Mouse (Mus musculus) heart, adult 18-20 months (tissue): ENCODE measurements around the gene Sirt6. TPM values are rescaled to one million over a fixed set of nuclear protein-coding genes. Genes with fewer than 3 reads are reported as not detected.
A peak's percentile ranks its signal among the peaks of the same experiment; 100 is the strongest.
"Not testable (repeated sequence)": the region's sequence is repeated elsewhere in the genome, so short reads cannot be mapped to it uniquely, and the experiment has no call there.

ENCODE experiments used
- DNase-seq, 2 experiments: peaks; one replicate each; pipeline ENCODE4 v3.0.0; 2021 to 2022; ENCODE audit warnings: mixed read lengths in 1 of 2
- long read RNA-seq, 2 experiments: library from polyadenylated mRNA; stranded (forward); transcript quantifications; one replicate each; pipeline ENCODE4 v2.0.0; 2021
- total RNA-seq, 2 experiments: library from RNA; stranded (reverse); gene quantifications; 2 replicates each; pipeline ENCODE4 v1.2.3; 2021

The Sirt6 gene
- 1 to 10 TPM; 5.6 to 6.3 TPM for total RNA-seq
- long read RNA-seq, experiment 1, partial matches to known transcripts = 1 of 5 reads
- long read RNA-seq, experiment 1, other reads (novel, unspliced or antisense) = 3 of 5 reads
- long read RNA-seq, experiment 2, partial matches to known transcripts = 3 of 6 reads
- long read RNA-seq, experiment 2, other reads (novel, unspliced or antisense) = 1 of 6 reads

DNA sequence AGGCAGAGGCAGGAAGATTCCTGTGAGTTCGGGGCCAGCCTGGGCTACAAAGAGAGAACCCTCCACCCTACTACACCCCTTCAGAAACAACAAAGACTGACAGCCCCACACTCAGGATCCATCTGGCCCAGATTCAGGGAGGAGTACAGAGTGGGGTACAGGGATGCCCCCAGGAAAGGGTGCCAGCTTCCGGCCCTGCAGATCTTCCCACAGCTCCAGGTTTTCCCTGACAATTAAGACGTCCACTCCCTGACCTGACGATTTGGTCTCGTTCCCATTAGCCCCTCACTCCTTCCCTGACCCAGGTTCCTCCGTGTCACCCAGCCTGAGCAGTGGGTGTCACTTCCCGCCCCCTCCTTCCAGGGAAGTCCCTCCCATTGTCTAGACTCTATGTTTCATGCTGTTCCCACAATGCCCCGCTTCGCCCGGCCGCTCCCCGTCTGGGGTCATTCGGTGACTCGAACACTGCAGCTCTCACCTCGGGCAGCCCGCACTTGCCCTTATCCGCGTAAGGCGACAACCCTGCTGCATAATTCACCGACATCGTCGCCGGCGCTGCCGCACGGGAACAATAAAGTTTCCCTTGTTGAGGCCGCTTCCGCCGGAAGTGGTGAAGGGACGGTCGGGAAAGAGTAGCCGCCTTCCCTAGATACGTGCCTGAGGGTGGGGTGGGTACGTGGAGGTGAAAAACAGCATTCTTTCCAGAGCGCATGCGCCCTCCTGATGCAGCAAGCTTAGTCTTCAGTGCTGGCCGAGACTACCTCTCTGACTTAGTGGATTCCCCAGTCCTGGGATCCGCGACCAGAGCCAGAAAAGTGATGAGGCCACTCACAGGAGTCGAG is at the start of gene Sirt6:
Sirt6 (minus strand) TSS at position 804 of the 842 bp plus-strand sequence.
- DNase-seq = peak; percentile 95 to 96

DNA sequence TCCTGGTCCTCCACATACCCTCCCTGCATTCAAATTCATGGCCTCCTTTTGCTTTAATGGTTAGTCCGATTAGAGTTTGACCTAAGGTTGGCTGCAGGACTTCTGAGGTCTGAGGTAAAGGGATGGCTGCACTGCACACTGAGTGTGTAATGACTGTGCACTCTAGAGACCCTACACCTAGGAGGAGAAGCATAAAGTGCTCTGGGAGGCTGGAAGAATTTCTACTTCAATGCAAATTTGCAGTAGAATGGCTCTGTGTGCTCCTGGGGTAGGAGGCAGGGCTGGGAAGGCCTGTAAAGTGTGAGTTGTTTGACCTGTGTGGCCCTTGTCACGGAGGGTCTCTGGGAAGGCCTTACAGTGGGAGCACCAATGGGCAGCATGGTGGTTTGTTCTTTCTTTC is 28.6 kb upstream of the Sirt6 start:
- no peak for DNase-seq

DNA sequence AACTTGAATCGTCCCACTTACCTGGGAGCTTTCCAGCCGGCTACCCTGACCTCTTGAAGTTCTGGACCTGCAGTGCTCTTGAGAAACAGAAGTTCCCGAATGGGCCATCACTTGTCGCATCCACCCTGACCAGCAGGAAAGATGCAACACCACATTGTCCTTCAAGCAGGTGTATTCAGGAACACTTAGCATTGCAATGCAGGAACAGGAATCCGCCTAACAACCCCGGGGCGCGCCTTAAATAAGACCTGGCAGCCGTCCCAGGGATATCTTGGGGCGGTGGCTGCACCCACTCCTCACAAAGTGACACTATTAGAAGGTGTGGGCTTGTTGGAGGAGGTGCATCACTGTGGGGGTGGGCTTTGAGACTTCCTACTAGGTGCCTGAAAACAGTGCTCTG is 27.6 kb upstream of the Sirt6 start:
- DNase-seq = no peak

DNA sequence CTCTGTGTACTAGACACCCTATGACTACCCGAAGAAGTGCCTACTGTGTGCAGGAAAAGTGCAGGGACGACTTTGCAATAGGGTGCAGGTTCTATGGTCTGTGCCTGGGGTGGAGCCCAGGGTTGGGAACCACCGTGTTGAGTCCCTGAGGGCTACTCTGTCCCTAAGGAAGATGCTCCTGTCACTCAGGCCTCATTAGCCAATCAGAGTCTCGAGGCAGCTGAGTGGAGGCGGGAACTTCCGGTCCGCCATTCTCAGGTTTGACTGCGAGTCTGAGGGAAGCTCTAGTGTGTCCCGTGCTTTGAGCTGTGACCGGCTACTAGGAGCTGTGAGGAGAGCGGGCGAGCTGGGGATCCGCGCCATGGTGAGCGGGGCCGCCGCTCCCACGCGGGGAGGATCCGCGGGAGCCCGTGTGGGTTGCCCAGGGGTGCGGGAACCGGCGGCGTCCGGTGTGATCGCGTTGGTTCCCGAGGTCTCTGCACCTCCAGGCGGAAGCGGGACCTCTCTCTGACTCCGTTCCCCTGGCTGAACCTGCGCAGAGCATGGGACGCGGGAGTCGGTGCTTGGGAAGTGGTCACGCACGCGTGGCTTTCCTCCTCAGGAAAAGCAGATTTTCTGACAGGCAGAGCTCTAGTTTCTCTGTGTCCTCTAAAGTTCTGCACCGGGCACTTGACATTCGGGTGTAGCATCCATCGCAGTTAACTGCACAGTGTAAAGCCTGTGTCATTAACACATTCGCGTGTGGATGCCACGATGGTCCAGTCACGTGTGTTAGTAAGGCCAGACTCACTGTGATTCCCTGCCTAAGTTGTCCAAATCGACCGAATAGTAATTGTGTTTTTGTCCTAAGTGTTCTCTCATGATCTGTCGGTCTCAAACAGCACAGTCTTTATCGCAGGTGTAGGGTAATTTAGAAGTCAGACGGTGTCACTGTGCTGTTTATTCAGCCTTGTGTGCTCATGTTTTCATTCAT is 21.5 kb upstream of the Sirt6 start, which contains the start of gene Gm10778:
Gm10778 (plus strand) TSS at position 257 of the 973 bp plus-strand sequence.
- DNase-seq = peak; percentile 91 to 95

- no peak for DNase-seq
Observed at GRCm38 (mm10) chr10:81646015-81646555, 18.5 kb upstream of the Sirt6 start.

- no peak for DNase-seq
Observed at GRCm38 (mm10) chr10:81645391-81645790, 17.8 kb upstream of the Sirt6 start.

DNA sequence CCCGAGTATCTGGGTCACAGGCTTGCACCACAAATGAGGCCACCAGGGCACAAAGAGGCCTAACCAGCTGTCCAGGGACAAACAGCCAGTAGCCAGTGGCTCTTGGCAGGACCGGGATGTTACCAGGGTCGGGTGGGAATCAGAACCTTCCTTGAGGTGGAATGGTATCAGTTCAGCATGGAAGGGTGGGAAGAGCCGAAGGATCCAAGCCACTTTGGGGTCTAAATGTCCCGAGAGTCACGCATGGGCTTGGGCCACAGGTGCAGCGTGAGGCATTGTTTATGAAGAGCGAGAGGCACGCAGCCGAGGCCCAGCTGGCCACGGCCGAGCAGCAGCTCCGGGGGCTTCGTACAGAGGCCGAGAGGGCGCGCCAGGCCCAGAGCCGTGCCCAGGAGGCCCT is 17.1 kb upstream of the Sirt6 start:
- DNase-seq = no peak

DNA sequence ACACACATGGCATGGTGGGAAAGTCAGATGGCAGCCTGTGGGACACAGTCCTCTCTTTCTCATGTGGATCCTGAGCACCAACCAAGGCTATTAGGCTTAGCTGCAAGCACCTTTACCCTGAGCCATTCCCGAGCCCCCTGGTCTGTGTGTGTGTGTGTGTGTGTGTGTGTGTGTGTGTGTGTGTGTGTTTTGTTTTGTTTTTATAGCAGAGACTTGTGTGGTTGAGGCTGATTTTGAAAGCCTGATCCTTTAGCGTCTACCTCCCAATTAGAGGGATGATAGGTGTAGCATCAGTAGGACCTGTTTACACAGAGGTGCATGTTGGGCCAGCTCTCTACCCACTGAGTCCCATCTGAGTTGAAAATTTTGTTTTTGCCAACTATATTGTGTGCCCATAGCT is 16.6 kb upstream of the Sirt6 start:
- DNase-seq = no peak

- peak; percentile 93 to 98 for DNase-seq
Observed at GRCm38 (mm10) chr10:81643449-81644055, 16.0 kb upstream of the Sirt6 start.

DNA sequence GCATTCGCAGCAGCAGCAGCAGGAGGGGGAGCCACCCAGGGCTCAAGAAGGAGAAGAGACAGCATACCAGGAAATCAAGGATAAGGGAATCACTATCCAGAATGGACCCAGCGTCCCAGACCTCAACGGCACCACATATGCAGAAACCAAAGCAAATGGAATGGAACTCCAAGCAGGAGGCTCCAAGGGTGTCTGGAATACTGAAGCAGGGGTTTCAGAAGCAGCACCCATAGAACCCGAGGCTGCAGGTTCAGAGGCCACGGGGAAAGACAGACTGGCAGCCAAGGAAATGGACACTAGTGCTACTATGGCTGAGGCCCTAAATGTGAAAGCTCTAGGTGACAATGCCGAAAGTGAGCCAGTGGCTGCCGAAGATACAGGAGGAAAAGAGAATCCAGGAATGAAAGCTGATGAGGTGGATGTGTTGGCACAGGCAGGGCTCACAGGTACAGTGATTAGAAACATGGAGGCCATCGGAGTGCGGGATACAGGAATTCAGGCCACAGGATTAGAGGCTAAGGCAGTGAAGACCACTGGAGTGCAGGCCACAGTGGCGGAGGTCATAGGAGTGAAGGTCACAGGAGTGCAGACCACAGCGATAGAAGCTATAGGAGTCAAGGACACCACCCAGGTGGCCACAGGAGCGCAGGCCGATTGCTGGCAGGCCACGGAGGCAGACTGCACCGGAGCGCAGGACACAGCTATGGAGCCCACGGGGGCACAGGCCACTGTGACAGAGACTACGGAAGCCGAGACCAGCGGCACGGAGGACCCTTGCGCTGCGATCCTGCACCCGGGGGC is 15.3 kb upstream of the Sirt6 start:
- DNase-seq = no peak

GRCm38 (mm10) chr10:81641978-81642647 is 14.5 kb upstream of the Sirt6 start:
- no peak for DNase-seq

GRCm38 (mm10) chr10:81641566-81641965 is 14.0 kb upstream of the Sirt6 start:
- DNase-seq = no peak

GRCm38 (mm10) chr10:81640825-81641224 is 13.2 kb upstream of the Sirt6 start:
- not testable (repeated sequence) for DNase-seq

- no peak for DNase-seq
Observed at GRCm38 (mm10) chr10:81638101-81638500, 10.5 kb upstream of the Sirt6 start.

- no peak for DNase-seq
Observed at GRCm38 (mm10) chr10:81636338-81636737, 8.7 kb upstream of the Sirt6 start.

DNA sequence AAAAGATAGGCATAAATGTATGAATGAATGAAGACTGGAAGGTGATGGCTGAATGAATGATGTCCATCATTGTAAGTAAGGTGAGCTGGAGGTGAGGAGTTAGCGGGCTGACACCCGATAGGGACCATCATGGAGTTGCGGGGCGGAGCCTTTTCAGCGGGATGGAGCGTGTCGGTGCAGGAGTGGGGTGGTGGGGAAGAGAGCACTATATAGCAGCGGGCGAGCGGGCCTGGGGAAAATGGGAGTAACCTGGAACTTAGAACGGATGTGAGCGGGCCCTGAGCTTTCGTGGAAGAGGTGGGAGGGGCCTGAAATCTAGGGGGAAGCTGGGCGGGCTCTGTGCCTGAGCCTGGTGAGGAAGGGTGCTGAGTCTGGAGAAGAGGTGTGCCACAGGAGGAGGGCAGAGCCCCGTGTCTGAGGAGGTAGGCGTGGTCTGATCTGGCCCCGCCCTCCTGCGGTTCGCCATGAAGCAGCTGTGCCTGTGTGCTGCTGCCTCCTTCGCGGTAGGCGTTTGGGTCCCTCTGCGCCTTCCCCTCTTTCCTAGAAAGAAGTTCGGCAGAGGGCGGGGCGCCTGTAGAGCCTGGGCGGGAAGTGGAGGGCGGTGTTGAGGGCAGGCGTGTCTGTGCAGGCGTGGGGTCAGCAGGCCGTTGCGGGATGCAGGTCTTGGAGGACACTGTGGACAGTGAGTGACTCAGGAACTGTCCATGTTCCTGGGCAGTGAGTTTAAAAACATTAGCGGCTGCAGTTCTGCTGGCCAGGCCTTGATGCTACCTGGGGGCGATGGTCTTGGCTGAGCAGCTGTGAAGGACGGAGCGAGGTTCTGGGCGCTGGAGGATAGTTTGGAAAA is 5.9 kb upstream of the Sirt6 start:
- DNase-seq = peak; percentile 73 to 84

DNA sequence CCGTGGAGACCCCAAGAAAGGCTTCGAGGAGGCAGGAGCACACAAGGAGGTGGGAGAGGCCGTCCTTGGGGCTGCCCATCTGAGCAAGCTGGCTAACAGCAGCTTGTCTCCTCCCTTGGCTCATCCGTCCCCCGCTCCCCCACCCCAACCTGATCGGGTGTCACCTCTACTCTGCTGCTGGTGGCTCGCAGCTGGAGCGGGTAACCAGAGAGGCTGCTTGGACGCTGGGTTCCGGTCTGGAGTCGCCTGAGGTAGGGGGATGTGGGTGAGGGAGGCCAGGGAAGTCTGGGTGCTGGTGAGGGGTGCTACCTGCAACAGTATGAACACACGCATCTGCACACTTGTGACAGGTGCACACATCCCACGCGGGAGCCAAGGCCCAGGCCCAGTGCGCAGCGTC is 793 bp upstream of the Sirt6 start, which contains the start of gene Ankrd24:
Ankrd24 (plus strand) TSS at position 151 of the 400 bp plus-strand sequence.
- DNase-seq = no peak

GRCm38 (mm10) chr10:81627836-81628220 is 231 bp upstream of the Sirt6 start:
- DNase-seq = peak in 1 of 2 experiments; percentile 36
